Mouse (Mus musculus): ENCODE results near the gene Olfr1412. TPM values are rescaled to one million over a fixed set of nuclear protein-coding genes. Genes with fewer than 3 reads are reported as not detected.

Olfr1412 gene
- polyA plus RNA-seq, 1 experiment from 2014 or later: not detected

GRCm38 (mm10) chr1:92638181-92638580, 52.6 kb downstream of the Olfr1412 start:
- 79% methylated on average over 3 of the region's 3 CpGs for WGBS
- H3K4me3 ChIP-seq (ENCODE audit: low read depth, low read length): no peak overlapping the region
- DNase-seq (ENCODE audit: low spot score) (no peak), ATAC-seq (ENCODE audit: low FRiP score, low TSS enrichment) (no peak)
- no peaks in the 10 kb centered on the region for H3K9me3 ChIP-seq (ENCODE audit: control insufficient read depth, low read length)
- TF ChIP-seq EP300 (optimal IDR thresholded peaks at IDR 0.05): no peak
- TF ChIP-seq CTCF (IDR thresholded peaks at IDR 0.05; ENCODE audit: low read depth): no peak
- no peak overlapping the region for H3K9ac ChIP-seq (ENCODE audit: low read length)
- H3K4me1 ChIP-seq (replicated peaks; ENCODE audit: control insufficient read depth, insufficient read depth): peaks cover 3% of the 10 kb centered on the region; the same call in 1 of the 2 replicates
- no peak overlapping the region for H3K4me2 ChIP-seq (replicated peaks; ENCODE audit: low read depth)
- no peak overlapping the region for H3K27ac ChIP-seq (replicated peaks)
- H3K36me3 ChIP-seq (ENCODE audit: control insufficient read depth, insufficient read depth, low read length): peaks cover 11% of the 10 kb centered on the region
- H3K27me3 ChIP-seq (ENCODE audit: control insufficient read depth, insufficient read depth, low read length): no peaks in the 10 kb centered on the region

- DNase-seq (ENCODE audit: low spot score): no peak
- Histone ChIP-seq H3K36me3 (ENCODE audit: control insufficient read depth, insufficient read depth, low read length) (peaks cover 11% of the 10 kb centered on the region), H3K9me3 (ENCODE audit: control insufficient read depth, low read length) (no peaks in the 10 kb centered on the region), H3K4me3 (ENCODE audit: low read depth, low read length) (no peak overlapping the region), H3K4me2 (replicated peaks; ENCODE audit: low read depth) (no peak overlapping the region), H3K27ac (replicated peaks) (no peak overlapping the region), H3K27me3 (ENCODE audit: control insufficient read depth, insufficient read depth, low read length) (no peaks in the 10 kb centered on the region), H3K9ac (ENCODE audit: low read length) (no peak overlapping the region), H3K4me1 (replicated peaks; ENCODE audit: control insufficient read depth, insufficient read depth) (peaks cover 3% of the 10 kb centered on the region; the same call in 1 of the 2 replicates)
- ATAC-seq (ENCODE audit: low FRiP score, low TSS enrichment): no peak
- 93% methylated on average over 4 of the region's 4 CpGs for WGBS
- TF ChIP-seq EP300 (optimal IDR thresholded peaks at IDR 0.05) (no peak), CTCF (IDR thresholded peaks at IDR 0.05; ENCODE audit: low read depth) (no peak)
Measured at GRCm38 (mm10) chr1:92638736-92639135, 53.2 kb downstream of the Olfr1412 start.

GRCm38 (mm10) chr1:92640393-92640792, 54.8 kb downstream of the Olfr1412 start:
- TF ChIP-seq CTCF (IDR thresholded peaks at IDR 0.05; ENCODE audit: low read depth): no peak
- TF ChIP-seq EP300 (optimal IDR thresholded peaks at IDR 0.05): no peak
- 0 out of 2 replicates have a peak overlapping the region, but pooled peaks have one; percentile 2 for H3K9ac ChIP-seq (ENCODE audit: low read length)
- peak overlapping the region; percentile 96; the same call in 1 of the 2 replicates for H3K4me2 ChIP-seq (replicated peaks; ENCODE audit: low read depth)

More at GRCm38 (mm10) chr1:92640393-92640792, 54.8 kb downstream of the Olfr1412 start:
- WGBS: 80% methylated on average over 6 of the region's 6 CpGs
- no peak for ATAC-seq (ENCODE audit: low FRiP score, low TSS enrichment)
- Histone ChIP-seq H3K9me3 (ENCODE audit: control insufficient read depth, low read length) (no peaks in the 10 kb centered on the region), H3K27me3 (ENCODE audit: control insufficient read depth, insufficient read depth, low read length) (no peaks in the 10 kb centered on the region), H3K4me3 (ENCODE audit: low read depth, low read length) (no peak overlapping the region), H3K36me3 (ENCODE audit: control insufficient read depth, insufficient read depth, low read length) (peaks cover 11% of the 10 kb centered on the region), H3K27ac (replicated peaks) (no peak overlapping the region), H3K4me1 (replicated peaks; ENCODE audit: control insufficient read depth, insufficient read depth) (peaks cover 3% of the 10 kb centered on the region; the same call in 1 of the 2 replicates)
- no peak for DNase-seq (ENCODE audit: low spot score)

Other genes with a start within 250 kb of the Olfr1412 start
- gene Ndufa10, start 111.9 kb upstream of the Olfr1412 start, polyA plus RNA-seq (2015; fragmentation: Nextera tagmentation; extraction: Ambion mirVana): 229 and 232 TPM in 2 replicates
- gene Olfr1416, start 100.7 kb upstream of the Olfr1412 start, polyA plus RNA-seq (2015; fragmentation: Nextera tagmentation; extraction: Ambion mirVana): not detected in 2 replicates
- not detected in 2 replicates for gene Olfr1415, start 89.7 kb upstream of the Olfr1412 start, polyA plus RNA-seq (2015; fragmentation: Nextera tagmentation; extraction: Ambion mirVana)
- gene Olfr1414, start 67.1 kb upstream of the Olfr1412 start, polyA plus RNA-seq (2015; fragmentation: Nextera tagmentation; extraction: Ambion mirVana): 0.08 TPM in 1 of 2 replicates, not detected in the other
- gene Olfr1413, start 14.5 kb upstream of the Olfr1412 start, polyA plus RNA-seq (2015; fragmentation: Nextera tagmentation; extraction: Ambion mirVana): not detected in 2 replicates
- not detected in 2 replicates for gene Olfr1411, start 8.6 kb downstream of the Olfr1412 start, polyA plus RNA-seq (2015; fragmentation: Nextera tagmentation; extraction: Ambion mirVana)
- not detected in 2 replicates for gene Olfr1410, start 20.0 kb downstream of the Olfr1412 start, polyA plus RNA-seq (2015; fragmentation: Nextera tagmentation; extraction: Ambion mirVana)
- gene Olfr12, start 32.0 kb downstream of the Olfr1412 start, polyA plus RNA-seq (2015; fragmentation: Nextera tagmentation; extraction: Ambion mirVana): 0.02 TPM in 1 of 2 replicates, not detected in the other
- gene Cops9, start 56.2 kb downstream of the Olfr1412 start, polyA plus RNA-seq (2015; fragmentation: Nextera tagmentation; extraction: Ambion mirVana): 375 and 396 TPM in 2 replicates
- 0.16 and 0.18 TPM in 2 replicates for gene Otos, start 63.1 kb downstream of the Olfr1412 start, polyA plus RNA-seq (2015; fragmentation: Nextera tagmentation; extraction: Ambion mirVana)
- gene Gpc1, start 245.9 kb downstream of the Olfr1412 start, polyA plus RNA-seq (2015; fragmentation: Nextera tagmentation; extraction: Ambion mirVana): 14.0 and 15.5 TPM in 2 replicates